Mouse (Mus musculus) ES-Bruce4 (cell line): ENCODE measurements around the gene Ucp2.

Experiments used
- CTCF ChIP-seq: IDR thresholded peaks from one replicate; pipeline ENCODE4 v1.8.1; 2011; ENCODE audit warnings: low read depth, low read length
- EP300 ChIP-seq: IDR thresholded peaks from 2 replicates; pipeline ENCODE4 v1.6.1; 2011; ENCODE audit warnings: low read depth, low read length; ENCODE audit not compliant: insufficient read depth
- POLR2A ChIP-seq: IDR thresholded peaks from one replicate; pipeline ENCODE4 v1.8.1; 2011; ENCODE audit warnings: low read length; ENCODE audit not compliant: insufficient read depth

DNA sequence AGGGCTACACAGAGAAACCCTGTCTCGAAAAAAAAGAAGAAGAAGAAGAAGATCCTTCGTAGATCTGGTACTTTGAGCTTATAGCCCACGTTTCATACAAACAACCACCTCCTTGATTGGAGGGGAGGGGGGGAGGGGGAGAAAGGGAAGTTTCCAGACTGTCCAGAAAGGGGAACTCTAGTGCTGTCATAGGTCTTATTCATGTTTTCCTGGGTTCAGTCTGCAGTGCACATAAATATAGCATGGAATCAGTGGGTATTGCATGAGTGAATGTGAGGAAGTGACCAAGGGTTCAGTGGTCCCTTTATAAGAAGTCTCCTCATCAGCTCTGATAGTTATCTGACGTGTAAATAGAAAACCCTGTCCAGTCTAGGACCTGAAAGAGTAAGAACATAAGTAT is 49.4 kb upstream of the Ucp2 start:
- TF ChIP-seq CTCF (no peak), EP300 (no peak), POLR2A (no peak)
